In the genomic region with DNA sequence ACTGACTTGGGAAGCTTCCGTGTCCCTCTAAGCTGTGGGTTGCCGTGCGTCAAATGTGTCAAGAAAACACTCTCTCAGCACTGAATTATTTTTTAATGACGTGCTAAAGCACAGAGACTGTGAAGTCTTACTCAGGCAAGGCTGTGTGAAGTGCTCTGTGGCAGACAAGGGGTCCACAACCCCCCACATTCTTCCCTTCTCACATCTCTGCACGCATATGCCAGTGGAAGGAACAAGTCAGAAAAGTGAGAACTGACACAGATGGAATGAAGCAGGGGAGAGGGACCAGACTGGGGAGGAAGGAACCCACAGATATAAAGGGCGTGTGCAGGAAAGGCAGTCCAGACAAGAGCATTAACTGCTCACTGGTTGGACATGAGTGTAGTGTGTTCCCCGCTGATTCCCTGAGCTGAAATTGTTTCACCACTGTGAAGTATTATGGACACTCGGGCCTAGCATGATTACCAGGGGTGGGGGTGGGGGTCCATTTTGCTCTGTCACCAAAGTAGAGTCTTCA, we compare ENCODE assay signal across 31 mouse cellular contexts.
DNase-seq lines count a peak whose midpoint lies in the region; ATAC-seq lines count a peak whose summit lies in the region.
"Had no signal": no experiment of that assay in that cellular context is flagged by ENCODE, and none has a peak within 500 bp of the region (broad histone marks: within the 10 kb centered on the region; RNA-seq: fewer than 3 reads in every experiment).

No protein-coding gene starts in this region.

- no peak overlapping the region for H3K27ac ChIP-seq in forebrain, embryonic 12.5 days
- H3K27ac ChIP-seq in forebrain, embryonic 10.5 days = no peak overlapping the region
- H3K27ac ChIP-seq in heart, embryonic 16.5 days (ENCODE audit: low read length) = no peak overlapping the region
- no peak overlapping the region for H3K27ac ChIP-seq in midbrain, embryonic 15.5 days
- H3K27ac ChIP-seq in midbrain, embryonic 10.5 days (replicated peaks) = no peak overlapping the region
- H3K27ac ChIP-seq in forebrain, embryonic 15.5 days (replicated peaks) = no peak overlapping the region
- H3K27ac ChIP-seq: embryonic facial prominence, embryonic 13.5 days; hindbrain, embryonic 13.5 days; kidney, postnatal 0 days; limb, embryonic 10.5 days; limb, embryonic 15.5 days; liver, embryonic 13.5 days; macrophage had no signal

- WGBS in forebrain, embryonic 12.5 days = 67% methylated on average over 8 of the region's 8 CpGs
- 88% methylated on average over 8 of the region's 8 CpGs for WGBS in forebrain, embryonic 10.5 days
- WGBS in heart, embryonic 16.5 days = 54% methylated on average over 8 of the region's 8 CpGs
- 60% methylated on average over 8 of the region's 8 CpGs for WGBS in midbrain, embryonic 15.5 days
- WGBS in midbrain, embryonic 10.5 days = 80% methylated on average over 8 of the region's 8 CpGs
- 52% methylated on average over 8 of the region's 8 CpGs for WGBS in forebrain, embryonic 15.5 days

- H3K4me1 ChIP-seq in forebrain, embryonic 12.5 days = no peaks in the 10 kb centered on the region
- no peaks in the 10 kb centered on the region for H3K4me1 ChIP-seq in forebrain, embryonic 10.5 days
- H3K4me1 ChIP-seq in heart, embryonic 16.5 days (ENCODE audit: control insufficient read depth, insufficient read depth, low read length) = peaks cover 4% of the 10 kb centered on the region; the same call in 1 of the 2 replicates
- no peaks in the 10 kb centered on the region for H3K4me1 ChIP-seq in midbrain, embryonic 15.5 days
- H3K4me1 ChIP-seq in midbrain, embryonic 10.5 days = no peaks in the 10 kb centered on the region
- peaks cover 4% of the 10 kb centered on the region; the same call in 1 of the 2 replicates for H3K4me1 ChIP-seq in forebrain, embryonic 15.5 days
- H3K4me1 ChIP-seq: embryonic facial prominence, embryonic 13.5 days; hindbrain, embryonic 13.5 days; liver, embryonic 13.5 days had no signal

- no peaks in the 10 kb centered on the region for H3K9me3 ChIP-seq in forebrain, embryonic 12.5 days
- H3K9me3 ChIP-seq in forebrain, embryonic 10.5 days = no peaks in the 10 kb centered on the region
- H3K9me3 ChIP-seq in heart, embryonic 16.5 days (replicated peaks; ENCODE audit: control insufficient read depth, low read length) = 0 out of 2 replicates have a peak, but pooled peaks cover 3% of the 10 kb centered on the region
- no peaks in the 10 kb centered on the region for H3K9me3 ChIP-seq in midbrain, embryonic 15.5 days
- H3K9me3 ChIP-seq in midbrain, embryonic 10.5 days (replicated peaks) = no peaks in the 10 kb centered on the region
- no peaks in the 10 kb centered on the region for H3K9me3 ChIP-seq in forebrain, embryonic 15.5 days
- H3K9me3 ChIP-seq: embryonic facial prominence, embryonic 13.5 days; G1E; hindbrain, embryonic 13.5 days; limb, embryonic 10.5 days; limb, embryonic 15.5 days; liver, embryonic 13.5 days had no signal

- H3K9ac ChIP-seq in forebrain, embryonic 12.5 days = no peak overlapping the region
- no peak overlapping the region for H3K9ac ChIP-seq in heart, embryonic 16.5 days (ENCODE audit: low read length)
- no peak overlapping the region for H3K9ac ChIP-seq in midbrain, embryonic 15.5 days
- no peak overlapping the region for H3K9ac ChIP-seq in forebrain, embryonic 15.5 days (replicated peaks)
- H3K9ac ChIP-seq: embryonic facial prominence, embryonic 13.5 days; hindbrain, embryonic 13.5 days; limb, embryonic 15.5 days; liver, embryonic 13.5 days had no signal

- H3K36me3 ChIP-seq in forebrain, embryonic 12.5 days (replicated peaks) = no peaks in the 10 kb centered on the region
- H3K36me3 ChIP-seq in forebrain, embryonic 10.5 days (replicated peaks) = no peaks in the 10 kb centered on the region
- no peaks in the 10 kb centered on the region for H3K36me3 ChIP-seq in heart, embryonic 16.5 days (ENCODE audit: control insufficient read depth, insufficient read depth)
- no peaks in the 10 kb centered on the region for H3K36me3 ChIP-seq in midbrain, embryonic 15.5 days (replicated peaks)
- no peaks in the 10 kb centered on the region for H3K36me3 ChIP-seq in midbrain, embryonic 10.5 days
- no peaks in the 10 kb centered on the region for H3K36me3 ChIP-seq in forebrain, embryonic 15.5 days
- H3K36me3 ChIP-seq: embryonic facial prominence, embryonic 13.5 days; G1E; hindbrain, embryonic 13.5 days; limb, embryonic 10.5 days; limb, embryonic 15.5 days; liver, embryonic 13.5 days had no signal

- no peak overlapping the region for H3K4me2 ChIP-seq in forebrain, embryonic 12.5 days
- H3K4me2 ChIP-seq in heart, embryonic 16.5 days (ENCODE audit: low read depth, low read length) = no peak overlapping the region
- H3K4me2 ChIP-seq in midbrain, embryonic 15.5 days = no peak overlapping the region
- no peak overlapping the region for H3K4me2 ChIP-seq in forebrain, embryonic 15.5 days (replicated peaks)
- H3K4me2 ChIP-seq: embryonic facial prominence, embryonic 13.5 days; hindbrain, embryonic 13.5 days; limb, embryonic 15.5 days; liver, embryonic 13.5 days had no signal

- no peaks in the 10 kb centered on the region for H3K27me3 ChIP-seq in forebrain, embryonic 12.5 days
- no peaks in the 10 kb centered on the region for H3K27me3 ChIP-seq in forebrain, embryonic 10.5 days (ENCODE audit: poor library complexity, severe bottlenecking)
- H3K27me3 ChIP-seq in heart, embryonic 16.5 days (ENCODE audit: control insufficient read depth, insufficient read depth, low read length) = no peaks in the 10 kb centered on the region
- no peaks in the 10 kb centered on the region for H3K27me3 ChIP-seq in midbrain, embryonic 15.5 days (replicated peaks)
- H3K27me3 ChIP-seq in midbrain, embryonic 10.5 days (ENCODE audit: low read depth, poor library complexity, severe bottlenecking) = no peaks in the 10 kb centered on the region
- H3K27me3 ChIP-seq in forebrain, embryonic 15.5 days = no peaks in the 10 kb centered on the region
- H3K27me3 ChIP-seq: hindbrain, embryonic 13.5 days; limb, embryonic 15.5 days; liver, embryonic 13.5 days had no signal

- no peak overlapping the region for H3K4me3 ChIP-seq in forebrain, embryonic 12.5 days (replicated peaks)
- H3K4me3 ChIP-seq in forebrain, embryonic 10.5 days = no peak overlapping the region
- H3K4me3 ChIP-seq in heart, embryonic 16.5 days (ENCODE audit: low read length) = no peak overlapping the region
- no peak overlapping the region for H3K4me3 ChIP-seq in midbrain, embryonic 15.5 days
- H3K4me3 ChIP-seq in midbrain, embryonic 10.5 days = no peak overlapping the region
- no peak overlapping the region for H3K4me3 ChIP-seq in forebrain, embryonic 15.5 days
- H3K4me3 ChIP-seq: embryonic facial prominence, embryonic 13.5 days; hindbrain, embryonic 13.5 days; limb, embryonic 10.5 days; limb, embryonic 15.5 days; liver, embryonic 13.5 days had no signal

- peak; percentile 51; the same call in 1 of the 2 replicates for ATAC-seq in forebrain, embryonic 12.5 days (ENCODE audit: low FRiP score)
- peak; percentile 49; the same call in 1 of the 2 replicates for ATAC-seq in heart, embryonic 16.5 days (replicated peaks; ENCODE audit: extremely low read depth, insufficient read depth, low FRiP score)
- ATAC-seq in midbrain, embryonic 15.5 days (replicated peaks) = peak; percentile 29; the same call in 1 of the 2 replicates
- ATAC-seq in forebrain, embryonic 15.5 days (replicated peaks) = peak; percentile 74
- ATAC-seq: intestine, embryonic 16.5 days; lung, postnatal 0 days; Patski had no signal

- no peak for DNase-seq in forebrain, embryonic 10.5 days (ENCODE audit: extremely low spot score, low spot score)
- DNase-seq in heart, adult 8-10 months (ENCODE audit: low spot score) = no peak
- no peak for DNase-seq in midbrain, embryonic 10.5 days (ENCODE audit: low spot score)
- no peak for DNase-seq in urinary bladder, adult 18-20 months (ENCODE audit: low spot score in 2 of 2)
- DNase-seq: adrenal gland, postnatal 10 days; cerebellum, adult 11 months; cerebellum, adult 9-10 months; cerebellum, postnatal 36 days; gastrocnemius, postnatal 10 days; heart, postnatal 36 days; kidney, adult 8-10 months; kidney, postnatal 4 days; liver, embryonic 13.5 days; lung, adult 18-20 months; right cerebral cortex, adult 18-20 months; spleen, adult 18-20 months; thymus, postnatal 14 days had no signal
